Mouse (Mus musculus) MEL (cell line): ENCODE data around the gene Atad1. TPM values are rescaled to one million over a fixed set of nuclear protein-coding genes. Genes with fewer than 3 reads are reported as not detected.

Source experiments
- DNase-seq: peaks from one replicate; pipeline ENCODE4 v3.0.0; 2011; ENCODE audit warnings: low read depth, low spot score
- H3K27ac ChIP-seq: 2 replicates; pipeline ENCODE4 v1.5.1; 2012; ENCODE audit warnings: low read depth, mild to moderate bottlenecking, control low read depth, low read length, moderate library complexity; ENCODE audit not compliant: control insufficient read depth
- H3K27me3 ChIP-seq, 2 experiments: fragments of 150-350 bp in 1 of 2; sonication (generic) in 1 of 2; 2 replicates each; pipeline ENCODE4 v1.6.1; 2012; ENCODE audit warnings: low read length in 2 of 2, mild to moderate bottlenecking in 2 of 2, improper control_type of control experiment in 1 of 2, moderate library complexity in 1 of 2; ENCODE audit not compliant: insufficient read depth in 2 of 2, control insufficient read depth in 1 of 2
- H3K36me3 ChIP-seq, 2 experiments: 2 replicates each; pipeline ENCODE4 v1.6.1; 2012 to 2014; ENCODE audit warnings: low read length in 2 of 2, improper control_type of control experiment in 1 of 2, inconsistent platforms in 1 of 2, mild to moderate bottlenecking in 1 of 2; ENCODE audit not compliant: insufficient read depth in 2 of 2, control insufficient read depth in 1 of 2
- H3K4me1 ChIP-seq, 2 experiments: fragments of 150-350 bp in 1 of 2; sonication (generic) in 1 of 2; 2 replicates each; pipeline ENCODE4 v1.6.1; 2012; ENCODE audit warnings: low read length in 2 of 2, improper control_type of control experiment in 1 of 2, mild to moderate bottlenecking in 1 of 2; ENCODE audit not compliant: insufficient read depth in 2 of 2, control insufficient read depth in 1 of 2
- H3K4me3 ChIP-seq, 2 experiments: fragments of 150-350 bp in 1 of 2; sonication (generic) in 1 of 2; 2 replicates each; pipeline ENCODE4 v1.5.1; 2012; ENCODE audit warnings: low read depth in 2 of 2, low read length in 2 of 2, mild to moderate bottlenecking in 2 of 2, moderate library complexity in 2 of 2, control low read depth in 1 of 2, improper control_type of control experiment in 1 of 2; ENCODE audit not compliant: control insufficient read depth in 1 of 2, insufficient read depth in 1 of 2
- H3K79me2 ChIP-seq: 2 replicates; pipeline ENCODE4 v1.6.1; 2012; ENCODE audit warnings: mild to moderate bottlenecking, low read length, moderate library complexity; ENCODE audit not compliant: control insufficient read depth, poor library complexity, insufficient read depth
- H3K9ac ChIP-seq: 2 replicates; pipeline ENCODE4 v1.6.1; 2012; ENCODE audit warnings: low read depth, mild to moderate bottlenecking, control low read depth, low read length, moderate library complexity; ENCODE audit not compliant: control insufficient read depth, poor library complexity, severe bottlenecking
- H3K9me3 ChIP-seq: fragments of 150-350 bp; sonication (generic); replicated peaks from 2 replicates; pipeline ENCODE4 v1.6.1; 2012; ENCODE audit warnings: mild to moderate bottlenecking, low read length, improper control_type of control experiment, moderate library complexity; ENCODE audit not compliant: insufficient read depth
- BHLHE40 ChIP-seq: IDR thresholded peaks from 2 replicates; pipeline ENCODE4 v1.6.1; 2012; ENCODE audit warnings: low read depth, mild to moderate bottlenecking, inconsistent platforms, low read length, improper control_type of control experiment, borderline replicate concordance
- CHD2 ChIP-seq: IDR thresholded peaks from 2 replicates; pipeline ENCODE4 v1.6.1; 2011; ENCODE audit warnings: low read length, improper control_type of control experiment
- CTCF ChIP-seq, 3 experiments: IDR thresholded peaks in 2 of 3; conservative IDR thresholded peaks in 1 of 3; 2 replicates each; pipeline ENCODE4 v1.5.1; 2011 to 2012; ENCODE audit warnings: low read length in 3 of 3, low read depth in 2 of 3, mild to moderate bottlenecking in 2 of 3, improper control_type of control experiment in 1 of 3, inconsistent platforms in 1 of 3, mixed read lengths in 1 of 3, moderate library complexity in 1 of 3; ENCODE audit not compliant: control insufficient read depth in 1 of 3, insufficient read depth in 1 of 3, poor library complexity in 1 of 3, severe bottlenecking in 1 of 3
- E2F4 ChIP-seq: IDR thresholded peaks from 2 replicates; pipeline ENCODE4 v1.6.1; 2011; ENCODE audit warnings: low read depth, low read length, improper control_type of control experiment, borderline replicate concordance
- ELF1 ChIP-seq: IDR thresholded peaks from 2 replicates; pipeline ENCODE4 v1.6.1; 2014; ENCODE audit warnings: low read depth, mild to moderate bottlenecking, inconsistent platforms, low read length, improper control_type of control experiment, moderate library complexity
- GABPA ChIP-seq: IDR thresholded peaks from 2 replicates; pipeline ENCODE4 v1.6.1; 2012; ENCODE audit warnings: low read depth, mild to moderate bottlenecking, inconsistent platforms, low read length, improper control_type of control experiment, moderate library complexity
- GATA1 ChIP-seq: IDR thresholded peaks from 2 replicates; pipeline ENCODE4 v1.6.1; 2011; ENCODE audit warnings: low read depth, low read length, improper control_type of control experiment
- KAT2A ChIP-seq: conservative IDR thresholded peaks from 2 replicates; pipeline ENCODE4 v1.6.1; 2012; ENCODE audit warnings: low read depth, low read length, improper control_type of control experiment, inconsistent platforms
- MAFK ChIP-seq: IDR thresholded peaks from 2 replicates; pipeline ENCODE4 v1.6.1; 2011; ENCODE audit warnings: low read depth, mild to moderate bottlenecking, low read length, improper control_type of control experiment, borderline replicate concordance
- MAX ChIP-seq: IDR thresholded peaks from 2 replicates; pipeline ENCODE4 v1.6.1; 2011; ENCODE audit warnings: low read length, improper control_type of control experiment
- MAZ ChIP-seq: IDR thresholded peaks from 2 replicates; pipeline ENCODE4 v1.6.1; 2012; ENCODE audit warnings: low read depth, mild to moderate bottlenecking, inconsistent platforms, low read length, improper control_type of control experiment
- MEF2A ChIP-seq: IDR thresholded peaks from 2 replicates; pipeline ENCODE4 v1.6.1; 2014; ENCODE audit warnings: low read depth, mild to moderate bottlenecking, inconsistent platforms, low read length, improper control_type of control experiment; ENCODE audit not compliant: poor library complexity, insufficient replicate concordance, severe bottlenecking; ENCODE audit errors: extremely low read depth
- MXI1 ChIP-seq: IDR thresholded peaks from 2 replicates; pipeline ENCODE4 v1.6.1; 2011; ENCODE audit warnings: mild to moderate bottlenecking, low read depth, low read length, improper control_type of control experiment
- NELFE ChIP-seq: IDR thresholded peaks from 2 replicates; pipeline ENCODE4 v1.6.1; 2011; ENCODE audit warnings: low read depth, low read length, improper control_type of control experiment
- POLR2AphosphoS2 ChIP-seq: IDR thresholded peaks from 2 replicates; pipeline ENCODE4 v1.6.1; 2011; ENCODE audit warnings: low read length, improper control_type of control experiment
- RAD21 ChIP-seq: IDR thresholded peaks from 2 replicates; pipeline ENCODE4 v1.6.1; 2011; ENCODE audit warnings: mild to moderate bottlenecking, low read depth, low read length, improper control_type of control experiment
- SMC3 ChIP-seq: IDR thresholded peaks from 2 replicates; pipeline ENCODE4 v1.6.1; 2011; ENCODE audit warnings: low read depth, low read length, improper control_type of control experiment
- USF1 ChIP-seq: IDR thresholded peaks from 2 replicates; pipeline ENCODE4 v1.6.1; 2014; ENCODE audit warnings: low read depth, mild to moderate bottlenecking, inconsistent platforms, low read length, improper control_type of control experiment, moderate library complexity
- ZMIZ1 ChIP-seq: IDR thresholded peaks from 2 replicates; pipeline ENCODE4 v1.6.1; 2012; ENCODE audit warnings: low read depth, mild to moderate bottlenecking, inconsistent platforms, low read length, improper control_type of control experiment, moderate library complexity
- polyA plus RNA-seq, 2 experiments: library from polyadenylated mRNA; stranded (reverse) in 1 of 2; unstranded in 1 of 2; fragments of >175 nt in 1 of 2; fragments of >200 nt in 1 of 2; gene quantifications; 2 replicates each; pipeline versions ENCODE4 v1.2.1 to v1.2.4; 2012; ENCODE audit warnings: low replicate concordance in 2 of 2, low read depth in 1 of 2; ENCODE audit not compliant: insufficient read length in 2 of 2, insufficient read depth in 1 of 2, missing spikeins in 1 of 2
- total RNA-seq: library from RNA; depleted of rRNA; stranded (reverse); fragments of 300-350 nt; gene quantifications from 2 replicates; pipeline ENCODE4 v1.2.3, GENCODE M21; 2012

Gene Atad1
- total and polyA plus RNA-seq, 3 experiments, result 35.8 to 48.4 TPM; not detected in 1

DNA sequence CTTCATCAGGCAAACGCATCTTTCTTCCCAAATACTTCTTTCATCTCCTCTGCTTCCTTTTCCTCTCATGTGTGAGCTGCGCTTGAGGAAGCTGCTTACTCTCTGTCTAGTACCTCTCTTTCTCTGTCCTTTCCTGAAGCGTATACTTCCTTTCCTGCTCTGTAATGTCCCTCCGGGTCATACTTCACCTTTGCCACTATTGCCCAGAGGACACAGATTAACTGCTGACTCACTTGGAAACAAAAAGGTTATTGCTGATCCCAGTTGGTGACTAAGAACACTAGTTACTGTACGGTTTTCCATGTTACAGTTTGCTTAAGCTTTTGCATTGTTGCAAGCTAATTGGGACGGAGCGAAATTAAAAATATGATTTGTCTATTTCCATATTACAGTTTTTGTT, 1.7 kb downstream of the Atad1 start:
- Histone ChIP-seq H3K27me3 (no peaks in the 10 kb centered on the region; a peak in 1 of 4 replicates), H3K4me3 (no peak overlapping the region), H3K4me1 (no peaks in the 10 kb centered on the region), H3K27ac (no peak overlapping the region), H3K9ac (no peak overlapping the region), H3K9me3 (no peaks in the 10 kb centered on the region), H3K36me3 (no peaks in the 10 kb centered on the region), H3K79me2 (no peaks in the 10 kb centered on the region)
- DNase-seq, result no peak
- TF ChIP-seq CTCF (IDR thresholded peaks at IDR 0.05 in 2 of 3, conservative IDR thresholded peaks at IDR 0.05 in 1 of 3; ENCODE audit: control insufficient read depth in 1 of 3, insufficient read depth in 1 of 3, low read depth in 2 of 3, low read length in 3 of 3, poor library complexity in 1 of 3, severe bottlenecking in 1 of 3) (no peak), POLR2AphosphoS2 (no peak), MAZ (no peak), SMC3 (no peak), MXI1 (no peak), RAD21 (no peak), MEF2A (no peak), E2F4 (no peak), KAT2A (no peak), USF1 (no peak)

- Histone ChIP-seq H3K9ac (no peak overlapping the region), H3K79me2 (no peaks in the 10 kb centered on the region)
These were observed 6.7 kb downstream of the Atad1 start for GRCm38 (mm10) chr19:32732922-32733321.

More at GRCm38 (mm10) chr19:32732922-32733321, 6.7 kb downstream of the Atad1 start:
- TF ChIP-seq CHD2, result no peak
- no peak for TF ChIP-seq SMC3
- no peak for TF ChIP-seq MAX
- no peak for TF ChIP-seq MAFK
- TF ChIP-seq ELF1, result no peak
- no peak for TF ChIP-seq RAD21
- TF ChIP-seq USF1, result no peak
- TF ChIP-seq POLR2AphosphoS2, result no peak
- TF ChIP-seq ZMIZ1, result no peak
- no peak for TF ChIP-seq MEF2A
- no peak for TF ChIP-seq KAT2A
- TF ChIP-seq MXI1, result no peak
- no peak for TF ChIP-seq GABPA
- no peak for TF ChIP-seq BHLHE40
- TF ChIP-seq CTCF (IDR thresholded peaks at IDR 0.05 in 2 of 3, conservative IDR thresholded peaks at IDR 0.05 in 1 of 3; ENCODE audit: control insufficient read depth in 1 of 3, insufficient read depth in 1 of 3, low read depth in 2 of 3, low read length in 3 of 3, poor library complexity in 1 of 3, severe bottlenecking in 1 of 3), result no peak
- no peak for TF ChIP-seq NELFE
- TF ChIP-seq GATA1, result no peak
- Histone ChIP-seq H3K4me3 (no peak overlapping the region), H3K36me3 (no peaks in the 10 kb centered on the region), H3K9me3 (no peaks in the 10 kb centered on the region), H3K27ac (no peak overlapping the region), H3K4me1 (no peaks in the 10 kb centered on the region), H3K27me3 (no peaks in the 10 kb centered on the region; a peak in 1 of 4 replicates)
- no peak for DNase-seq
